Mouse (Mus musculus) MEL (cell line): ENCODE measurements at regions not wholly inside any gene's neighbourhood (a gene's known extent, or its start where the extent isn't known, plus 50 kb on each side); places are given as distances from the start of the nearest gene placed in this dataset.

Source experiments
- CHD2 ChIP-seq: IDR thresholded peaks from 2 replicates; pipeline ENCODE4 v1.6.1; 2011; ENCODE audit warnings: low read length, improper control_type of control experiment
- KAT2A ChIP-seq: conservative IDR thresholded peaks from 2 replicates; pipeline ENCODE4 v1.6.1; 2012; ENCODE audit warnings: low read depth, low read length, improper control_type of control experiment, inconsistent platforms

DNA sequence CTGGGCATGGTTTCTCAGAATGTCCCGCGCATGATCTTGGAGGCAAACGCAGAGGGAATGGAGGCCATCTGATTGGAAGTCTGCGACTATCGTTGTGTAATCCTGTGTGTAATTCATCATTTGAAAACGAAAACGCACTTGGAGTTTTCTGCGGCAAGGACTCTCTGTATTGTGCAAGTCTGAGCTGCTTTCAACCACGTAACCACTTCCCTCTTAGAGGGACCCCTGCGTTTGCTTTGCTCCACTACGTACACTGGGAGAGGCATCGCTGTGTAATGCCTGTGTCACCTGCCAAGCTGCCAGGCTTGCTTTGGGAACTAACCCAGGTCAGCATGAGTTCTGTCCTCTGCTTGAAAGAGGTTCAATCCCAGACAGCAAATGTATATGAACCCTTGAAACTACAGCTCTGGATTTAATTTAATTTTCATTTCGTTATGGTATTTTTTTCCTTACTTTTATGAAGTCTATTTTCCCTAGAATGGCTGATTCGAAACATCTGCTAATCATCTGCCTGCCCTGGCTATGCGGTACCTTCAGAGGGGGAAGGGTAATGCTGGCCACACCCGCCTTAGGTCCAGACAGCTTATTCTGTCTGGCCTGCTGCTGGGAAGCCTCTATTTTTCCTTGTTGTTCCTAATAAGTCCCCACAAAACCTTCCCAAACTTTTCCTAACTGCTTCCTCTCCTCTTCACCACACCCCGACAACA, 65.2 kb downstream of the Ptgs2 start:
- TF ChIP-seq KAT2A = no peak
- TF ChIP-seq CHD2 = no peak
